Mouse (Mus musculus) E14TG2a.4 (cell line): ENCODE data around the gene Oasl1.

Source experiments
- CTCF ChIP-seq: conservative IDR thresholded peaks from 2 replicates; pipeline ENCODE4 v1.5.1; 2014; ENCODE audit warnings: low read length
- NANOG ChIP-seq: IDR thresholded peaks from 2 replicates; pipeline ENCODE4 v1.6.1; 2014; ENCODE audit warnings: borderline replicate concordance, low read length, mixed read lengths
- POU5F1 ChIP-seq: IDR thresholded peaks from 2 replicates; pipeline ENCODE4 v1.6.1; 2014; ENCODE audit warnings: low read length, borderline replicate concordance

DNA sequence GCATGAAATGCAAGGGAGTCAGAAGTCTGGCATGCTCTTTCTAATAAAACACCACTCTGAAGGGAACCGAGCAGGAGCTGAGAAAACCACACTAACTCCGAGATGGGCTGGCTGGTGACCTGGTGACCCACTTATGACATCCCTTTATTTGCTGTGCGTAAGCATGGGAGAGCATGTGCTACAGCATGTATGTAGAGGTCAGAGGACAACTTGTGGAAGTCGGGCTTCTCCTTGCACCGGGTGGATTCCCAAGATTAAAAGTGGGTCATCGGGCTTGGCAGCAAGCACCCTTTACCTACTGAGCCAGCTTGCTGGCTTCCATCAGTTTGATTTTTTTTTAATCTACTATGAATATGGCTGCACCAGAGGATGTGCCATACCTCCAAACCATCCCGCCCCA is 45.6 kb upstream of the Oasl1 start:
- TF ChIP-seq CTCF (no peak), NANOG (no peak), POU5F1 (no peak)
